Mouse (Mus musculus) liver, embryonic 14.5 days (tissue): Measurements from ENCODE around the gene Id2. TPM values are rescaled to one million over a fixed set of nuclear protein-coding genes. Genes with fewer than 3 reads are reported as not detected.

Source experiments
- ATAC-seq: fragments of 200-750 bp; cut with Nextera tagmentation; 2 replicates; pipeline ENCODE4 v1.8.0; 2017; ENCODE audit warnings: moderate number of reproducible peaks, mild to moderate bottlenecking, moderate library complexity; ENCODE audit not compliant: insufficient read depth
- DNase-seq, 3 experiments: peaks; one replicate each; pipeline ENCODE4 v3.0.0-alpha.2; 2012 to 2013; ENCODE audit warnings: low read depth in 3 of 3, low spot score in 3 of 3
- H3K27ac ChIP-seq: fragments of 300-500 bp; sonication (generic); 2 replicates; pipeline ENCODE4 v1.5.1; 2014; ENCODE audit warnings: moderate library complexity, mild to moderate bottlenecking, control low read depth, inconsistent platforms
- H3K27me3 ChIP-seq: fragments of 300-500 bp; sonication (generic); 2 replicates; pipeline ENCODE4 v1.6.1; 2014; ENCODE audit warnings: mild to moderate bottlenecking, low read length, moderate library complexity; ENCODE audit not compliant: control insufficient read depth, insufficient read depth
- H3K36me3 ChIP-seq: fragments of 300-500 bp; sonication (generic); replicated peaks from 2 replicates; pipeline ENCODE4 v1.6.1; 2014; ENCODE audit warnings: low read depth; ENCODE audit not compliant: control insufficient read depth, insufficient read depth
- H3K4me1 ChIP-seq, 2 experiments: fragments of 200-500 bp in 1 of 2; fragments of 300-500 bp in 1 of 2; sonication (generic) in 1 of 2; replicated peaks; 2 replicates each; pipeline ENCODE4 v1.6.1; 2012 to 2014; ENCODE audit warnings: antibody characterized with exemption in 1 of 2, inconsistent platforms in 1 of 2, low read length in 1 of 2; ENCODE audit not compliant: control insufficient read depth in 2 of 2, insufficient read depth in 2 of 2
- H3K4me2 ChIP-seq: fragments of 300-500 bp; sonication (generic); 2 replicates; pipeline ENCODE4 v1.6.1; 2014; ENCODE audit warnings: low read depth, mild to moderate bottlenecking, control low read depth, moderate library complexity
- H3K4me3 ChIP-seq, 2 experiments: fragments of 200-500 bp in 1 of 2; fragments of 300-500 bp in 1 of 2; sonication (generic) in 1 of 2; 2 replicates each; pipeline ENCODE4 v1.5.1; 2012 to 2014; ENCODE audit warnings: low read depth in 2 of 2, low read length in 2 of 2, mild to moderate bottlenecking in 2 of 2, control low read depth in 1 of 2, inconsistent platforms in 1 of 2, moderate library complexity in 1 of 2; ENCODE audit not compliant: insufficient read depth in 1 of 2
- H3K9ac ChIP-seq: fragments of 300-500 bp; sonication (generic); replicated peaks from 2 replicates; pipeline ENCODE4 v1.6.1; 2014; ENCODE audit warnings: mild to moderate bottlenecking, control low read depth, moderate library complexity
- H3K9me3 ChIP-seq: fragments of 300-500 bp; sonication (generic); 2 replicates; pipeline ENCODE4 v1.6.1; 2016; ENCODE audit warnings: low read length, mixed read lengths; ENCODE audit not compliant: control insufficient read depth
- CTCF ChIP-seq: IDR thresholded peaks from 2 replicates; pipeline ENCODE4 v1.5.1; 2016; ENCODE audit warnings: antibody characterized with exemption, low read depth, control low read depth
- EP300 ChIP-seq: IDR thresholded peaks from 2 replicates; pipeline ENCODE4 v1.6.1; 2016; ENCODE audit warnings: antibody characterized with exemption, low read depth
- WGBS: fragments of 180-500 bp; shearing (Covaris S2); extraction: QIAGEN DNeasy Blood & Tissue Kit; methylation state at CpG from one replicate; pipeline ENCODE4 v1.1.7; 2014; ENCODE audit not compliant: insufficient replicate concordance; 5-methylcytosine and 5-hydroxymethylcytosine counted together
- polyA plus RNA-seq, 2 experiments: library from polyadenylated mRNA; depleted of rRNA in 1 of 2; stranded (reverse) in 1 of 2; unstranded in 1 of 2; fragments of >200 nt; fragmentation: Nextera tagmentation in 1 of 2; extraction: Ambion mirVana in 1 of 2; gene quantifications; 2 replicates each; pipeline versions ENCODE4 v1.2.1 to v1.2.3; 2012 to 2014

The Id2 gene
- polyA plus RNA-seq, 2 experiments = 46.3 to 114 TPM

GRCm38 (mm10) chr12:25054963-25055362 lies 42.0 kb downstream of the Id2 start:
- Histone ChIP-seq H3K9ac (no peak overlapping the region), H3K36me3 (peaks cover 14% of the 10 kb centered on the region), H3K27ac (no peak overlapping the region), H3K27me3 (no peaks in the 10 kb centered on the region), H3K4me2 (no peak overlapping the region), H3K4me3 (no peak overlapping the region), H3K4me1 (no peaks in the 10 kb centered on the region), H3K9me3 (no peaks in the 10 kb centered on the region)
- TF ChIP-seq EP300 = no peak
- TF ChIP-seq CTCF = no peak
- ATAC-seq (no peak), DNase-seq (no peak)
- 58% methylated on average over 4 of the region's 4 CpGs for WGBS

- Histone ChIP-seq H3K4me2 (no peak overlapping the region), H3K27ac (no peak overlapping the region), H3K9me3 (no peaks in the 10 kb centered on the region), H3K27me3 (no peaks in the 10 kb centered on the region), H3K36me3 (peaks cover 14% of the 10 kb centered on the region), H3K4me1 (no peaks in the 10 kb centered on the region), H3K4me3 (no peak overlapping the region), H3K9ac (no peak overlapping the region)
- TF ChIP-seq EP300 (no peak), CTCF (no peak)
- 53% methylated on average over 7 of the region's 7 CpGs for WGBS
- DNase-seq (no peak), ATAC-seq (no peak)
Observed at GRCm38 (mm10) chr12:25054511-25054910, 42.4 kb downstream of the Id2 start.

GRCm38 (mm10) chr12:25049253-25049652 lies 47.7 kb downstream of the Id2 start:
- Histone ChIP-seq H3K9me3 (no peaks in the 10 kb centered on the region), H3K4me2 (no peak overlapping the region), H3K4me3 (no peak overlapping the region), H3K27ac (no peak overlapping the region), H3K4me1 (no peaks in the 10 kb centered on the region), H3K36me3 (peaks cover 6% of the 10 kb centered on the region), H3K27me3 (no peaks in the 10 kb centered on the region), H3K9ac (no peak overlapping the region)
- no peak for TF ChIP-seq EP300
- no peak for TF ChIP-seq CTCF
- WGBS = 71% methylated on average over 5 of the region's 5 CpGs
- ATAC-seq = no peak
- no peak for DNase-seq

GRCm38 (mm10) chr12:25044579-25044978 lies 52.4 kb downstream of the Id2 start:
- TF ChIP-seq CTCF (no peak), EP300 (no peak)
- H3K4me1 ChIP-seq = no peaks in the 10 kb centered on the region
- WGBS = 73% methylated on average over 4 of the region's 4 CpGs
- no peak overlapping the region for H3K27ac ChIP-seq
- H3K9ac ChIP-seq = no peak overlapping the region
- H3K4me2 ChIP-seq = no peak overlapping the region
- H3K27me3 ChIP-seq = no peaks in the 10 kb centered on the region
- DNase-seq (no peak), ATAC-seq (no peak)
- no peaks in the 10 kb centered on the region for H3K9me3 ChIP-seq
- no peaks in the 10 kb centered on the region; the same call in 1 of the 2 replicates for H3K36me3 ChIP-seq
- no peak overlapping the region for H3K4me3 ChIP-seq

GRCm38 (mm10) chr12:25044056-25044455 lies 52.9 kb downstream of the Id2 start:
- Histone ChIP-seq H3K4me2 (no peak overlapping the region), H3K27me3 (no peaks in the 10 kb centered on the region), H3K9ac (no peak overlapping the region), H3K4me3 (no peak overlapping the region), H3K9me3 (no peaks in the 10 kb centered on the region), H3K27ac (no peak overlapping the region), H3K4me1 (no peaks in the 10 kb centered on the region), H3K36me3 (no peaks in the 10 kb centered on the region; the same call in 1 of the 2 replicates)
- no peak for ATAC-seq
- no peak for TF ChIP-seq EP300
- no peak for TF ChIP-seq CTCF
- no peak for DNase-seq
- WGBS = 71% methylated on average over 2 of the region's 2 CpGs

Other genes with a start within 250 kb of the Id2 start
- 7.1 and 9.4 TPM in 2 replicates for gene Kidins220, start 122.2 kb downstream of the Id2 start, polyA plus RNA-seq (2012; rRNA removed)
- 7.9 and 9.4 TPM in 2 replicates for gene Kidins220, start 122.2 kb downstream of the Id2 start, polyA plus RNA-seq (2014; fragmentation: Nextera tagmentation; extraction: Ambion mirVana)